Mouse (Mus musculus): ENCODE measurements around the gene Tnfrsf18.
A peak's percentile ranks its signal among the peaks of the same experiment; 100 is the strongest.

Gene Tnfrsf18

DNA sequence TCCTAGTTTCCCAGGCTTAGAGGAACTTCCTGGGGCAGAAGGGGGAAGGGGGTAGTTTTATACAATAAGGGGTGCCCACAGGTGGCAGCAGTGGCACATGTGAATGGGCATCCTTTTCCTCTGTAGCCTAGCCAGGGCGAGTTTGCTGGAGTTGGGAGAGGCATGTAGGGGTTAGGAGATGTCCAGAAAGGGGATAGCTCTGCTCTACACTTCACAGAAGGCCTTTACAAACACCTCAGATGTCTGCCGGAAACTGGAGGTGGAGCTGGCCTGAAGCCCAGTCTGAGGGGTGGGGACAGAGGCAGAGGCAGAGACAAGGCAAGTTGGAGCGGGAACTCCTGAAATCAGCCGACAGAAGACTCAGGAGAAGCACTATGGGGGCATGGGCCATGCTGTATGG is at the start of gene Tnfrsf18:
Gene Tnfrsf18 (plus strand): TSS at position 152 of the 400 bp plus-strand sequence.
- DNase-seq (ENCODE audit: low spot score): no peak

DNA sequence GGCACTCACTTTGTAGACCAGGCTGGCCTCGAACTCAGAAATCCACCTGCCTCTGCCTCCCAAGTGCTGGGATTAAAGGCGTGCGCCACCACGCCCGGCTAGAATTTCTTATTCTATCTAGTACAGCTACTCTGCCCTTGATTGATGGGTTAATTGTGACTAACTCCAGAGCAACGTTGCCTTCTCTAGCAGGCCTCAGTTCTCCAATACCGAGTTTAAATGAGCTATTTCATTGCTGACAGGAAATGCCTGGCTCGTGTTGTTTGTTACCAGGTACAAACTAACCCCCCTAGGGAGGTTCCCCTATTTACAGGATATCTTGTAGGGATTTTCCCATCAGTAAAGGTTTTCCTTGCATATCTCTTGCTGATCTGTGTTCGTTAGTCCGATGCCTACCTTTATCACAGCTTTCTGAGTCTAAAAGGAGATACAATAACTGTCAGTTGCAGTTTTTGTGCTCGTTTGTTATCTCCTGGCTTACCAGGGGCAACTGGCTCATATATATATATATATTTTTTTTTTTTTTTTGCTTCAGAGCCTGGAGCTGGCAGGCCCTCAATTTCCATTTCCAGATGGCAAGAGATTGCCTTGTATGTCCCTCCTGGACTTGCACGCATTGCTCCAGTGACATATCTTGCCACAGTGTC is 44.4 kb upstream of the Tnfrsf18 start:
- no peak for DNase-seq (ENCODE audit: low spot score)

DNA sequence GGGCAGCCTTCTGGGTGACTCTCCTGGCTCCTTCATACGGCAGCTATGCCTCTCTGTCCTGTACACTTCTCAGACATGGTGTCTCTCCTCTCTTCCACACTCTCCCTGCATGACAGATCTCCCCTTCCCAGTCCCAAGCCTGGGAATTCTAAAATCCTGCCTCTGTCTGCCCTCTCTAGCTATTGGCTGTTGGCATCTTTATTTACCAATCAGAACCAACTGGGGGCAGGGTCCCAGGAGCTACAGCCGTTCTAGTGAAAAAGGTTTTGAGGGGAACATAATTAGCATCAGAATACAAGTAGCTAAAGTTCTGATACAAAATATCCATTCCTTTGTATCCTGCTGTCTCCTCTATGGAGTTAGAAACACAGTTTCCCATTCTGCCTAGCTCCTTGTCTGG is 42.2 kb upstream of the Tnfrsf18 start:
- no peak for DNase-seq (ENCODE audit: low spot score)

- DNase-seq (ENCODE audit: low spot score): no peak
Observed at GRCm38 (mm10) chr4:155991211-155991907, 34.6 kb upstream of the Tnfrsf18 start.

DNA sequence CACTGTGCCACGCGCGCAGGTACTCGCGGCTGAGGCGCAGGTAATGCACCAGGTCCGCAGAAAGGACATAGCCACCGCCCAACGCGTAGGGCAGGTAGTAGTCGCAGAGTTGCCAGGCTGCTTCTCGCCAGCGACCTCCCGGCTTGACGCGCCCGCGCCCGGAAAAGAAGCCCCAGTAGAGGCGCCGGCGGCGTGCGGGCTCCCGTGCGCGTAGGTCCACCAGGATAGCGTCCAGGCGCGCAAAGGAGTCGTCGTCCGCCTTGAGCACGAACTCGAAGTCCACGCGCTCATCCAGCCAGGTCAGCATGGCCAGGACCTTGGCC is 34.1 kb upstream of the Tnfrsf18 start:
- DNase-seq (ENCODE audit: low spot score): no peak

DNA sequence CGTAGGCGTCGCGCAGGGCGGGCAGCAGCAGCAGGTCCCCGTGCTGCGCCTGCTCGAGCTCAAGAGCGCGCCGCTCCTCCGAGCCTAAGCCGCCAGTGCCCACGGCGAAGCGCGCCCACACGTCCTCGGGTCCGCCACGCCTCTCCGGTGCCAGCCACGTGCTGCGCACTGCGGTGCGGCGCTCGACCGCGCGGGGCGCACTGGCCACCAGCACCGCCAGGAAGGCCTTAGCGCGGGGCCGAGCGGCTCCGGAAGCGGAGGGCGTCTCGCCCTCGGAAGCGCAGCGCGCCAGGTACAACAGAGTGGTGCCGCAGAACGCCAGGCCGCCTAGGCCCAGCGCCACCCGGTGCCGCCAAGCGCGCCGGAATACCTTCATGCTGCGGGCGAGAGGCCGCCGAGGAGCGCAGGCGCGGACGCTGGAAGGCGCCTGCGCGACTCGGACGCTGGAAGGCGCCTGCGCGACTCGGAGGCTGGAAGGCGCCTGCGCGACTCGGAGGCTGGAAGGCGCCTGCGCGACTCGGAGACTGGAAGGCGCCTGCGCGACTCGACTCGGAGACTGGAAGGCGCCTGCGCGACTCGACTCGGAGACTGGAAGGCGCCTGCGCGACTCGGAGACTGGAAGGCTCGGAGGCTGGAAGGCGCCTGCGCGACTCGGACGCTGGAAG is 33.6 kb upstream of the Tnfrsf18 start, which contains the start of the genes B3galt6 and Sdf4:
Gene B3galt6 (minus strand): TSS at position 409 of the 665 bp plus-strand sequence.
Gene Sdf4 (plus strand): TSS at position 632 of the 665 bp plus-strand sequence.
- DNase-seq (ENCODE audit: low spot score): peak; percentile 92

DNA sequence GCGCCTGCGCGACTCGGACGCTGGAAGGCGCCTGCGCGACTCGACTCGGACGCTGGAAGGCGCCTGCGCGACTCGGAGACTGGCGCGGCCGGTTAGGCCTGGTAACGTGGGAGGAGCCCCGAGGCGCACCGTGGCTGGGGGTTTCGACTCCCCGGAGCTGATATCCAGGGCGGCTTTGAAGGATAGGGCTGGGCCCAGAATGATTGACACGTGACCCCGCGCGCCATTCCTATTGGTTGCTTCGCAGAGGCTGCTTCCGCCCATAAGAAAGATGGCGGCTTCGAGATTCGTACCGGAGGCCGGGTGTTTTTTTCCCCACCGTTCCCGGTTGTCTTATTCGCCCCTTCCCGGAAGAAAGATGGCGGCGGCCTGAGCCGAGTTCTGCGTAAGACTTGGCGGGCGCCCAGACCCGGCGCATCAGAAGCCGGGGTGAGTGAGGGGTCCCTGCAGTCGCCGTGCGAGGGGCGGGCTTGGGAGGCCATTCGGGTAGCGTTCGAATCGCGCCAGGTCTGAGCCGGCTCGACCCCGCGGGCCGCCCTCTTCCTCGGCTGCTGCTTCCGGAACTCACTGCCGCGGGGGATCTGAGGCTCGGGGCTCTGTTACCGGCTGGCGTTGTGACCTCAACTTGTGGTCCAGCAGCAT is 32.9 kb upstream of the Tnfrsf18 start:
- DNase-seq (ENCODE audit: low spot score): peak; percentile 96

- DNase-seq (ENCODE audit: low spot score): no peak
Observed at GRCm38 (mm10) chr4:155993606-155994005, 32.4 kb upstream of the Tnfrsf18 start.

DNA sequence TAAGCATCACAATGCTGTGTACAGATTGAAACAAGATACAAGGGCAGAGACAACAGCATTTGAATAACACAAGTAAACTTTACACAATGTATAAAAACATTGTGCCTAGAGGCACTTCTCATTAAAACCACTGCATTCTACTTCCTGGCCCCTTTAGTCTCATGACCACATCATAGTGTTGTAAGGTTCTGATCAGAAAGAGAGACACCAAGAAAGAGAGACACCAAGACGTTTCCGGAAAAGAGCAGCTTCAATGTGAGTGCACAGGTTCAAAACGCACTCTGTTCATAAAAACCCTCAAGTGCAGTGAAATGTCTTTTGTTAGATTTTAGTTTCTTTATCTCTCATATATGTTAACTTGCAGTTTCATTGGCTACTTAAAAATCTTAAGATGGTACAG is 21.9 kb upstream of the Tnfrsf18 start:
- no peak for DNase-seq (ENCODE audit: low spot score)

DNA sequence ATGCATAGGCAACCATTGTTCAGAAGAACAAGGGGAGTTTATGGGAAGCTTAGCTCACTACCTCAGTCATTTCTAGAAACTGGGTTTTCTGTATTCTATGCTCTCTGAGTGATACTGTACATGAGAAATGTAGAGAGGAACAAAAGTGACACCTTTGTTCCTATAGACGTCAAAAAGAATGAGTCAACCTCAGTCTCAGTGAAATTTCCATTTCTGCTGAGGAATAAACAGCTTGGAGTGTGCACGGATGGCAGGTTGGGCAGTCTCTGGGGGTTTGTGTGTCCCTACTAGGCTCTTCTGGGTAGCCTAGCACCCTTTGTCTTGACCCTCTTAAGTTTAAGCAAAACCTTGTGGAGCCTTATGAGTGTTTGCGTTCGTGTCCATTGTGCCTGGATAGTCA is 17.6 kb upstream of the Tnfrsf18 start:
- DNase-seq (ENCODE audit: low spot score): no peak

GRCm38 (mm10) chr4:156013637-156014036 is 12.3 kb upstream of the Tnfrsf18 start, which contains the start of gene Tnfrsf4:
TSS of gene Tnfrsf4 (plus strand) at chr4:156013843.
- DNase-seq (ENCODE audit: low spot score): no peak

- no peak for DNase-seq (ENCODE audit: low spot score)
Observed at GRCm38 (mm10) chr4:156014436-156014835, 11.5 kb upstream of the Tnfrsf18 start.

GRCm38 (mm10) chr4:156019771-156020170 is 6.2 kb upstream of the Tnfrsf18 start:
- no peak for DNase-seq (ENCODE audit: low spot score)

DNA sequence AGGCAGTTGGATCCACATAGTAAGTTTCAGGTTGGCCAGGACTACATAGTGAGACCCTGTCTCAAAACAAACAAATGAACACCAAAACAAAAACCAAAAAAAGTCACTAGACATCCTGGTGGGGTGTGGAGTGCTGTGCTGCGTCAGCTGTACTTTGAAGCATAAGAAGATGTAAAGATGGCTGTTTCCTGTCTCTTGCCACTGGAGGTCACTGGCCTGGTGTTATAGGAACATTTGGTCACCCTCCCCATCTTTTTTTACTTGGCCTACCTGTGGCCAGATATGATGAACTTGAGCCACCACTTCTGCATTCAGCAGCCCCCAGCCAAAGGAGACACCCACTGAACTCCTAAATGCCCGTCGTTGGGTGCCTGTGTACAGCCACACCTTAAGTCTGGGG is 4.6 kb upstream of the Tnfrsf18 start:
- DNase-seq (ENCODE audit: low spot score): no peak

DNA sequence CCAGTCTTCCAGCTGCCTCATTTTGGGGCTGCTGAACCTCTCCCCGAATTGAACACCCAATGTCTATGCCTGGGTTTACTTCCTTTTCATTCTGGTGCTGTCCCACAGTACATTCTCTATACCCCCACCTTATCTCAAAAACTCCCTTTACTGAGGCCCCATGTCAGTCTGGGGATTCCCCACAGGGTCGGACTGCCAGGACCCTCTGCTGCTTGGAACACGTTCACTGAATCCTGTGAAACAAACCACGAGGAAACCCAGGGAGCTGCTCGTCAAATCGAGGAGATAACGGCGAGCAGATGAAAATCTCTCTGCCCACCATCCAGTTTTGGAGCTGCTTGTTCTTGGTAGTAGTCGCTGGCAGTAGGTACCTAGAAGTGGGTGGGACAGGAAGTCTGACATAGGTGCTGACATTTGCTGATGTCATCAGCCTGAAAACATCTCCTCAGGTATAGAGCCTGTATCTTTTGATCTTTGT is 4.0 kb upstream of the Tnfrsf18 start:
- no peak for DNase-seq (ENCODE audit: low spot score)

GRCm38 (mm10) chr4:156023520-156023919 is 2.4 kb upstream of the Tnfrsf18 start:
- no peak for DNase-seq (ENCODE audit: low spot score)

- no peak for DNase-seq (ENCODE audit: low spot score)
Observed at GRCm38 (mm10) chr4:156024184-156024583, 1.8 kb upstream of the Tnfrsf18 start.

DNA sequence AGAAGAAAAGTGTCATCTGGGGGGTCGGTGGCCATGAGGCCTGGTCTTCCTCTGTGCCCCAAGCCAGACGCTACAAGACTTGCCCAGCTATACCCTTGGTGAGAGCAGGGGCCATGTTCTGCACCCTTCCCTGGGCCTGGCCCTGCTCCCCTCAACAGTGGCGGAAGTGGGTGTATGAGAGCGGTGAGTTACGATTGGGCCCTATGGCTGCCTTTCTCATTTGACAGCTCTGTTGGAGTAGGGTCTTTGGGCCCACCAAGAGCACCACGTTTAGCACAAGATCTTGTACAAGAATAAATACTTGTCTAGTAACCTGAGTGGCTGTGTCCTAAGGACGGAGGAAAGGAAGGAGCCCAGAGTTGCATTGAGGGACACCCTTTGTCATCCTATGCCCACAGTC is 2.6 kb downstream of the Tnfrsf18 start:
- DNase-seq (ENCODE audit: low spot score): no peak

GRCm38 (mm10) chr4:156030651-156031118 is 4.7 kb downstream of the Tnfrsf18 start:
- no peak for DNase-seq (ENCODE audit: low spot score)

DNA sequence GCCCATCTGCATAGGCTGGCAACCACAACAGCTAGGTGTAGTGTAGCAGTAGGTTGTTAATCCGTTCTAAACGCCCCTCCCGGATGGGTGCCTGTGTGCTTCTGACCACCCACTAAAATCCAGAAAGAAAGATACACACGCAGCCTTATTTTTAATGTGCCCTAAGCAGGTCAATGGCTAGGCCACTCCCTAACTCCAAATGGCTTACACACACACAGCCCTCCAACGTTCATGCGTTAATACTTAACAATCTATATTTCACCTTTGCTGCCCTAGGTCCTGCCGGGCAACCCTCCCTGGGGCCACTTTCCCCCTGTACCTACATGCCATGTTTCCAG is 5.3 kb downstream of the Tnfrsf18 start:
- no peak for DNase-seq (ENCODE audit: low spot score)

GRCm38 (mm10) chr4:156031593-156032391 is 5.8 kb downstream of the Tnfrsf18 start:
- no peak for DNase-seq (ENCODE audit: low spot score)

GRCm38 (mm10) chr4:156032856-156033255 is 6.9 kb downstream of the Tnfrsf18 start:
- DNase-seq (ENCODE audit: low spot score): no peak
